Mouse (Mus musculus): ENCODE measurements around the gene Flvcr2.

- TF ChIP-seq CTCF (IDR thresholded peaks at IDR 0.05; ENCODE audit: low read depth, low read length) (no peak), POLR2A (IDR thresholded peaks at IDR 0.05; ENCODE audit: extremely low read depth, insufficient read depth, low read length) (no peak)
These were observed 35.6 kb upstream of the Flvcr2 start for GRCm38 (mm10) chr12:85710695-85711094.

All from liver, adult 2 months (tissue).